Mouse (Mus musculus) MEL-GATA-1-ER (cell line): ENCODE results near the gene Snx9.

Experiments used
- DNase-seq: peaks from one replicate; pipeline ENCODE4 v3.0.0-alpha.2; 2012; ENCODE audit warnings: low read depth; ENCODE audit errors: extremely low read depth

The Snx9 gene

GRCm38 (mm10) chr17:5842988-5843640 lies 2.0 kb downstream of the Snx9 start:
- no peak for DNase-seq

GRCm38 (mm10) chr17:5843641-5843990 lies 2.5 kb downstream of the Snx9 start:
- DNase-seq, result no peak

GRCm38 (mm10) chr17:5845376-5845775 lies 4.2 kb downstream of the Snx9 start:
- no peak for DNase-seq

GRCm38 (mm10) chr17:5846101-5846500 lies 5.0 kb downstream of the Snx9 start:
- no peak for DNase-seq

- no peak for DNase-seq
Observed at GRCm38 (mm10) chr17:5848706-5849415, 7.7 kb downstream of the Snx9 start.

GRCm38 (mm10) chr17:5849421-5849910 lies 8.3 kb downstream of the Snx9 start:
- DNase-seq, result no peak

GRCm38 (mm10) chr17:5850031-5850430 lies 8.9 kb downstream of the Snx9 start:
- no peak for DNase-seq

- no peak for DNase-seq
Observed at GRCm38 (mm10) chr17:5850476-5850875, 9.3 kb downstream of the Snx9 start.

GRCm38 (mm10) chr17:5853936-5854335 lies 12.8 kb downstream of the Snx9 start:
- no peak for DNase-seq

- DNase-seq, result no peak
Observed at GRCm38 (mm10) chr17:5855560-5855959, 14.4 kb downstream of the Snx9 start.

- DNase-seq, result no peak
Observed at GRCm38 (mm10) chr17:5856426-5856825, 15.3 kb downstream of the Snx9 start.

GRCm38 (mm10) chr17:5857206-5857605 lies 16.1 kb downstream of the Snx9 start:
- DNase-seq, result no peak

- DNase-seq, result no peak
Observed at GRCm38 (mm10) chr17:5858209-5858608, 17.1 kb downstream of the Snx9 start.

GRCm38 (mm10) chr17:5862285-5862684 lies 21.2 kb downstream of the Snx9 start:
- no peak for DNase-seq

- DNase-seq, result no peak
Observed at GRCm38 (mm10) chr17:5862869-5863268, 21.7 kb downstream of the Snx9 start.

GRCm38 (mm10) chr17:5863745-5864144 lies 22.6 kb downstream of the Snx9 start:
- DNase-seq, result no peak

GRCm38 (mm10) chr17:5867456-5867855 lies 26.3 kb downstream of the Snx9 start:
- DNase-seq, result no peak

- no peak for DNase-seq
Observed at GRCm38 (mm10) chr17:5868319-5869031, 27.3 kb downstream of the Snx9 start.

GRCm38 (mm10) chr17:5869461-5869860 lies 28.3 kb downstream of the Snx9 start:
- no peak for DNase-seq

- DNase-seq, result no peak
Observed at GRCm38 (mm10) chr17:5870002-5870401, 28.9 kb downstream of the Snx9 start.

- no peak for DNase-seq
Observed at GRCm38 (mm10) chr17:5870696-5871095, 29.6 kb downstream of the Snx9 start.

GRCm38 (mm10) chr17:5872506-5872905 lies 31.4 kb downstream of the Snx9 start:
- no peak for DNase-seq
